ENCODE assay signal across 8 mouse cellular contexts in the genomic region with DNA sequence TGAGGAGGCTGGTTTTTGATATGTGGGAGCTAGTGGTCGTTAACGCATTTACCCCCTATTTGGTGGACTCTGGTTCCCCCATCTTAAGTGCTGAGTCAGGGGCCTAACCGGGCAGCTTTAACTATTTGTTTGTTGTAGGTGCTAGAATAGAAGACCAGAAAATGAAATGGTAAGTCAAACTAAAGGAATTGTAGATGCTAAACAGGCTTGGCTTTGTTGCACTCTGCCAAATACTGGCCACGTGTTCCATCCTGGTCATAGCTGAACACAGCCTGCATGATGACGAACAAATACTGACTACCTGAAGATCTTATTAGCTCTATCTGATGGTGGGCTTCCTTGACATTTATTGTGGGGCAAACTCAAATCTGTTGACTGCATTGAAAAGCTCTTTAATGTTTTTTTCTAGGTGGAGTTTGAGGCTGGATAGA. TPM values are rescaled to one million over a fixed set of nuclear protein-coding genes. Genes with fewer than 3 reads are reported as not detected.
DNase-seq lines count a peak whose midpoint lies in the region; ATAC-seq and TF ChIP-seq lines count a peak whose summit lies in the region.

No protein-coding gene starts in this region.

- H3K4me2 ChIP-seq in heart, embryonic 16.5 days (ENCODE audit: low read depth, low read length), result peak overlapping the region; percentile 91
- H3K4me2 ChIP-seq in liver, embryonic 16.5 days (ENCODE audit: low read depth, low read length), result peak overlapping the region; percentile 87

- H3K9me3 ChIP-seq in heart, embryonic 16.5 days (replicated peaks; ENCODE audit: control insufficient read depth, low read length), result no peaks in the 10 kb centered on the region
- H3K9me3 ChIP-seq in liver, embryonic 16.5 days (replicated peaks; ENCODE audit: control insufficient read depth, low read length), result no peaks in the 10 kb centered on the region

- no peaks in the 10 kb centered on the region for H3K27me3 ChIP-seq in spleen, adult 2 months (ENCODE audit: control insufficient read depth, insufficient read depth, low read length)
- H3K27me3 ChIP-seq in heart, embryonic 16.5 days (ENCODE audit: control insufficient read depth, insufficient read depth, low read length), result no peaks in the 10 kb centered on the region
- H3K27me3 ChIP-seq in liver, embryonic 16.5 days (ENCODE audit: control insufficient read depth, insufficient read depth, low read depth, low read length), result no peaks in the 10 kb centered on the region

- H3K27ac ChIP-seq in spleen, adult 2 months (ENCODE audit: insufficient read depth, low read length), result no peak overlapping the region
- H3K27ac ChIP-seq in heart, embryonic 16.5 days (ENCODE audit: low read length), result peak overlapping the region; percentile 88
- peak overlapping the region; percentile 99 for H3K27ac ChIP-seq in liver, embryonic 16.5 days (ENCODE audit: low read length)

- WGBS in spleen, adult 2 months, result 2% methylated on average over 5 of the region's 5 CpGs
- WGBS in heart, embryonic 16.5 days, result under 1% methylated on average over 5 of the region's 5 CpGs
- 0% methylated on average over 5 of the region's 5 CpGs for WGBS in liver, embryonic 16.5 days (ENCODE audit: insufficient replicate concordance)

- peak overlapping the region; percentile 80 for H3K4me3 ChIP-seq in spleen, adult 2 months (ENCODE audit: extremely low read depth, insufficient read depth, insufficient read length)
- H3K4me3 ChIP-seq in heart, embryonic 16.5 days (ENCODE audit: low read length), result peak overlapping the region; percentile 74
- peak overlapping the region; percentile 84 for H3K4me3 ChIP-seq in liver, embryonic 16.5 days (ENCODE audit: low read depth, low read length)

- ATAC-seq in heart, embryonic 16.5 days (replicated peaks; ENCODE audit: extremely low read depth, insufficient read depth, low FRiP score), result no peak
- ATAC-seq in liver, embryonic 16.5 days (ENCODE audit: low read depth), result no peak
- no peak for ATAC-seq in megakaryocyte-erythroid progenitor cell, adult 5-6 weeks (replicated peaks; ENCODE audit: low FRiP score, low TSS enrichment, poor library complexity, severe bottlenecking)

- no peak for TF ChIP-seq POLR2A in spleen, adult 2 months (IDR thresholded peaks at IDR 0.05; ENCODE audit: low read depth, low read length)

- TF ChIP-seq CTCF in spleen, adult 2 months (IDR thresholded peaks at IDR 0.05; ENCODE audit: extremely low read depth, insufficient read depth, insufficient read length, insufficient replicate concordance), result no peak

- peak overlapping the region; percentile 90 for H3K9ac ChIP-seq in heart, embryonic 16.5 days (ENCODE audit: low read length)
- peak overlapping the region; percentile 84 for H3K9ac ChIP-seq in liver, embryonic 16.5 days (ENCODE audit: low read depth, low read length)

- H3K4me1 ChIP-seq in spleen, adult 2 months (ENCODE audit: control insufficient read depth, insufficient read depth, insufficient read length), result peaks cover 6% of the 10 kb centered on the region; the same call in 1 of the 2 replicates
- H3K4me1 ChIP-seq in heart, embryonic 16.5 days (ENCODE audit: control insufficient read depth, insufficient read depth, low read length), result peaks cover 22% of the 10 kb centered on the region
- H3K4me1 ChIP-seq in liver, embryonic 16.5 days (ENCODE audit: control insufficient read depth, low read depth, low read length), result peaks cover 19% of the 10 kb centered on the region

- DNase-seq in adrenal gland, postnatal 25 days, result peak; percentile 8
- DNase-seq in adrenal gland, postnatal 4 days (ENCODE audit: low spot score in 2 of 2), result no peak
- DNase-seq in spleen, adult 2 months (ENCODE audit: low read depth in 1 of 2, low spot score in 2 of 2), result no peak
- no peak for DNase-seq in spleen, adult 12 weeks (ENCODE audit: low spot score)
- no peak for DNase-seq in Muller cell, postnatal 12 days (ENCODE audit: inconsistent ontology term)

- peaks cover 27% of the 10 kb centered on the region for H3K36me3 ChIP-seq in spleen, adult 2 months (ENCODE audit: control insufficient read depth, insufficient read depth, low read length)
- peaks cover 39% of the 10 kb centered on the region for H3K36me3 ChIP-seq in heart, embryonic 16.5 days (ENCODE audit: control insufficient read depth, insufficient read depth)
- H3K36me3 ChIP-seq in liver, embryonic 16.5 days (ENCODE audit: control insufficient read depth, insufficient read depth), result peaks cover 31% of the 10 kb centered on the region

RNA-seq across cellular contexts. Expression of a gene that starts 1.8 kb away (rescaled TPM):
- 13.8 and 27.0 TPM in 2 replicates for total RNA-seq in adrenal gland, postnatal 25 days (2021)
- total RNA-seq in adrenal gland, postnatal 4 days (2021), result 10 to 100 TPM; 26.4 to 29.5 TPM
- polyA plus RNA-seq in spleen, adult 2 months (2012; rRNA removed), result 1.9 and 2.4 TPM in 2 replicates
- 6.5 and 7.9 TPM in 2 replicates for polyA plus RNA-seq in heart, embryonic 16.5 days (2015; fragmentation: Nextera tagmentation; extraction: Ambion mirVana)
- polyA plus RNA-seq in liver, embryonic 16.5 days (2015; fragmentation: Nextera tagmentation; extraction: Ambion mirVana), result 1.8 and 1.9 TPM in 2 replicates
- total RNA-seq in megakaryocyte-erythroid progenitor cell, adult 5-6 weeks (2014; fragmentation: Nextera tagmentation), result 5.4 and 11.5 TPM in 2 replicates
- 7.5 and 8.3 TPM in 2 replicates for total RNA-seq in megakaryocyte-erythroid progenitor cell, adult 5-6 weeks (2017)

RNA-seq across cellular contexts. Expression of a gene that starts 34.0 kb away (rescaled TPM):
- total RNA-seq in adrenal gland, postnatal 25 days (2021), result 33.6 and 35.1 TPM in 2 replicates
- 10 to 100 TPM; 30.2 to 31.0 TPM for total RNA-seq in adrenal gland, postnatal 4 days (2021)
- 5.6 and 6.5 TPM in 2 replicates for polyA plus RNA-seq in spleen, adult 2 months (2012; rRNA removed)
- 29.3 and 30.9 TPM in 2 replicates for polyA plus RNA-seq in heart, embryonic 16.5 days (2015; fragmentation: Nextera tagmentation; extraction: Ambion mirVana)
- 25.6 and 26.5 TPM in 2 replicates for polyA plus RNA-seq in liver, embryonic 16.5 days (2015; fragmentation: Nextera tagmentation; extraction: Ambion mirVana)
- 35.8 and 58.5 TPM in 2 replicates for total RNA-seq in megakaryocyte-erythroid progenitor cell, adult 5-6 weeks (2014; fragmentation: Nextera tagmentation)
- total RNA-seq in megakaryocyte-erythroid progenitor cell, adult 5-6 weeks (2017), result 36.9 and 52.1 TPM in 2 replicates

RNA-seq across cellular contexts. Expression of a gene that starts 34.1 kb away (rescaled TPM):
- 4.3 and 5.2 TPM in 2 replicates for total RNA-seq in adrenal gland, postnatal 25 days (2021)
- 10 to 100 TPM in 1 of 2 experiments, 1 to 10 TPM in 1; 9.6 to 10.2 TPM for total RNA-seq in adrenal gland, postnatal 4 days (2021)
- 1.2 and 1.4 TPM in 2 replicates for polyA plus RNA-seq in spleen, adult 2 months (2012; rRNA removed)
- 21.0 and 22.9 TPM in 2 replicates for polyA plus RNA-seq in heart, embryonic 16.5 days (2015; fragmentation: Nextera tagmentation; extraction: Ambion mirVana)
- polyA plus RNA-seq in liver, embryonic 16.5 days (2015; fragmentation: Nextera tagmentation; extraction: Ambion mirVana), result 37.1 and 38.6 TPM in 2 replicates
- 25.2 and 28.3 TPM in 2 replicates for total RNA-seq in megakaryocyte-erythroid progenitor cell, adult 5-6 weeks (2014; fragmentation: Nextera tagmentation)
- total RNA-seq in megakaryocyte-erythroid progenitor cell, adult 5-6 weeks (2017), result 5.9 and 10.2 TPM in 2 replicates

RNA-seq across cellular contexts. Expression of a gene that starts 58.0 kb away (rescaled TPM):
- 1.2 and 32.6 TPM in 2 replicates for total RNA-seq in adrenal gland, postnatal 25 days (2021)
- 100 to 1,000 TPM in 1 of 2 experiments, 10 to 100 TPM in 1; 10.2 to 294 TPM for total RNA-seq in adrenal gland, postnatal 4 days (2021)
- 1.2 TPM in 2 replicates for polyA plus RNA-seq in spleen, adult 2 months (2012; rRNA removed)
- 2.0 and 2.2 TPM in 2 replicates for polyA plus RNA-seq in heart, embryonic 16.5 days (2015; fragmentation: Nextera tagmentation; extraction: Ambion mirVana)
- 1,260 and 1,401 TPM in 2 replicates for polyA plus RNA-seq in liver, embryonic 16.5 days (2015; fragmentation: Nextera tagmentation; extraction: Ambion mirVana)
- 0.35 and 0.42 TPM in 2 replicates for total RNA-seq in megakaryocyte-erythroid progenitor cell, adult 5-6 weeks (2014; fragmentation: Nextera tagmentation)
- 1.1 TPM in 1 of 2 replicates, not detected in the other for total RNA-seq in megakaryocyte-erythroid progenitor cell, adult 5-6 weeks (2017)
